Mouse (Mus musculus) cerebellum, postnatal 25 days (tissue): Measurements from ENCODE around the gene Ccdc138.

ENCODE experiments used
- DNase-seq, 2 experiments: peaks; one replicate each; pipeline ENCODE4 v3.0.0; 2021; ENCODE audit warnings: mixed read lengths in 2 of 2

The Ccdc138 gene

GRCm38 (mm10) chr10:58585427-58586223 lies 87.9 kb downstream of the Ccdc138 start:
- DNase-seq, result no peak

- DNase-seq, result no peak
These were observed 96.7 kb downstream of the Ccdc138 start for GRCm38 (mm10) chr10:58594486-58594885.

- no peak for DNase-seq
These were observed 97.4 kb downstream of the Ccdc138 start for GRCm38 (mm10) chr10:58595197-58595596.

- no peak for DNase-seq
These were observed 98.1 kb downstream of the Ccdc138 start for GRCm38 (mm10) chr10:58595821-58596220.

- no peak for DNase-seq
These were observed 102.4 kb downstream of the Ccdc138 start for GRCm38 (mm10) chr10:58600151-58600550.

GRCm38 (mm10) chr10:58600983-58601382 lies 103.2 kb downstream of the Ccdc138 start:
- no peak for DNase-seq

GRCm38 (mm10) chr10:58601431-58601901 lies 103.7 kb downstream of the Ccdc138 start:
- peak; percentile 77 to 81 for DNase-seq

GRCm38 (mm10) chr10:58601946-58602345 lies 104.2 kb downstream of the Ccdc138 start:
- no peak for DNase-seq

GRCm38 (mm10) chr10:58604779-58605178 lies 107.0 kb downstream of the Ccdc138 start:
- DNase-seq, result peak; percentile 65 to 79

- no peak for DNase-seq
These were observed 108.6 kb downstream of the Ccdc138 start for GRCm38 (mm10) chr10:58606356-58606755.

- no peak for DNase-seq
These were observed 111.1 kb downstream of the Ccdc138 start for GRCm38 (mm10) chr10:58608858-58609257.

- no peak for DNase-seq
These were observed 112.9 kb downstream of the Ccdc138 start for GRCm38 (mm10) chr10:58610484-58611261.

GRCm38 (mm10) chr10:58614601-58615000 lies 116.9 kb downstream of the Ccdc138 start:
- DNase-seq, result no peak

GRCm38 (mm10) chr10:58616565-58616964 lies 118.8 kb downstream of the Ccdc138 start:
- no peak for DNase-seq

GRCm38 (mm10) chr10:58618501-58619216 lies 120.9 kb downstream of the Ccdc138 start:
- peak; percentile 82 to 90 for DNase-seq

GRCm38 (mm10) chr10:58619266-58619665 lies 121.5 kb downstream of the Ccdc138 start:
- peak; percentile 27 to 32 for DNase-seq

- DNase-seq, result no peak
These were observed 127.3 kb downstream of the Ccdc138 start for GRCm38 (mm10) chr10:58624848-58625711.
